Mouse (Mus musculus) cortical plate, adult 2 months (tissue): ENCODE results near the gene Slc39a13. TPM values are rescaled to one million over a fixed set of nuclear protein-coding genes. Genes with fewer than 3 reads are reported as not detected.
"Not testable (repeated sequence)": the region's sequence is repeated elsewhere in the genome, so short reads cannot be mapped to it uniquely, and the experiment has no call there.

ENCODE experiments used
- H3K27ac ChIP-seq: fragments of 200-500 bp; 2 replicates; pipeline ENCODE4 v1.5.1; 2012; ENCODE audit warnings: low read length, control low read depth, inconsistent platforms; ENCODE audit not compliant: insufficient read depth
- H3K4me1 ChIP-seq: fragments of 200-500 bp; 2 replicates; pipeline ENCODE4 v1.6.1; 2011; ENCODE audit warnings: low read length; ENCODE audit not compliant: control insufficient read depth, insufficient read depth
- H3K4me3 ChIP-seq: fragments of 200-500 bp; 2 replicates; pipeline ENCODE4 v1.5.1; 2011; ENCODE audit warnings: mild to moderate bottlenecking, low read length, control low read depth; ENCODE audit not compliant: insufficient read depth
- CTCF ChIP-seq: fragments of 200-500 bp; IDR thresholded peaks from 2 replicates; pipeline ENCODE4 v1.5.1; 2011; ENCODE audit warnings: mild to moderate bottlenecking, control low read depth, low read length; ENCODE audit not compliant: insufficient read depth; ENCODE audit errors: extremely low read depth
- POLR2A ChIP-seq: fragments of 200-500 bp; IDR thresholded peaks from 2 replicates; pipeline ENCODE4 v1.6.1; 2011; ENCODE audit warnings: mild to moderate bottlenecking, low read length, control low read depth; ENCODE audit not compliant: insufficient read depth; ENCODE audit errors: extremely low read depth
- polyA plus RNA-seq: library from polyadenylated mRNA; depleted of rRNA; stranded (reverse); fragments of >200 nt; gene quantifications from 2 replicates; pipeline ENCODE4 v1.2.3, GENCODE M21; 2012

The Slc39a13 gene
- polyA plus RNA-seq, 1 experiment: 51.3 TPM

GRCm38 (mm10) chr2:91053934-91054382 lies 16.3 kb downstream of the Slc39a13 start, which contains the start of gene Psmc3:
TSS of gene Psmc3 (plus strand) at chr2:91054009.
- H3K4me3 ChIP-seq: peak within 1 kb of the TSS; percentile 88
- H3K27ac ChIP-seq: peak within 1 kb of the TSS; percentile 89
- peaks cover 5% of the 10 kb centered on the region; the same call in 1 of the 2 replicates for H3K4me1 ChIP-seq
- peak; percentile 87 for TF ChIP-seq POLR2A
- TF ChIP-seq CTCF: no peak

GRCm38 (mm10) chr2:91053181-91053933 lies 16.9 kb downstream of the Slc39a13 start:
- Histone ChIP-seq H3K27ac (no peak overlapping the region), H3K4me3 (peak overlapping the region; percentile 88), H3K4me1 (peaks cover 5% of the 10 kb centered on the region; the same call in 1 of the 2 replicates)
- TF ChIP-seq CTCF: no peak
- no peak for TF ChIP-seq POLR2A

GRCm38 (mm10) chr2:91052752-91053151 lies 17.5 kb downstream of the Slc39a13 start:
- no peak for TF ChIP-seq CTCF
- no peak for TF ChIP-seq POLR2A
- H3K27ac ChIP-seq: no peak overlapping the region

GRCm38 (mm10) chr2:91051917-91052316 lies 18.3 kb downstream of the Slc39a13 start:
- TF ChIP-seq CTCF (no peak), POLR2A (no peak)
- Histone ChIP-seq H3K27ac (no peak overlapping the region), H3K4me3 (no peak overlapping the region), H3K4me1 (peaks cover 5% of the 10 kb centered on the region; the same call in 1 of the 2 replicates)

More at GRCm38 (mm10) chr2:91052752-91053151, 17.5 kb downstream of the Slc39a13 start:
- Histone ChIP-seq H3K4me3 (no peak overlapping the region), H3K4me1 (peaks cover 5% of the 10 kb centered on the region; the same call in 1 of the 2 replicates)

GRCm38 (mm10) chr2:91047359-91047758 lies 22.9 kb downstream of the Slc39a13 start:
- TF ChIP-seq CTCF: no peak
- no peak for TF ChIP-seq POLR2A
- H3K4me1 ChIP-seq: no peaks in the 10 kb centered on the region
- H3K27ac ChIP-seq: no peak overlapping the region
- no peak overlapping the region for H3K4me3 ChIP-seq

GRCm38 (mm10) chr2:91045805-91046204 lies 24.4 kb downstream of the Slc39a13 start:
- H3K27ac ChIP-seq, H3K4me3 ChIP-seq, H3K4me1 ChIP-seq: not testable (repeated sequence)

GRCm38 (mm10) chr2:91044727-91045126 lies 25.5 kb downstream of the Slc39a13 start:
- no peaks in the 10 kb centered on the region for H3K4me1 ChIP-seq
- no peak overlapping the region for H3K27ac ChIP-seq
- H3K4me3 ChIP-seq: no peak overlapping the region
- TF ChIP-seq CTCF (no peak), POLR2A (no peak)

- no peak overlapping the region for H3K27ac ChIP-seq
- no peak for TF ChIP-seq CTCF
- TF ChIP-seq POLR2A: no peak
Observed at GRCm38 (mm10) chr2:91042651-91043398, 27.4 kb downstream of the Slc39a13 start.

GRCm38 (mm10) chr2:91041786-91042185 lies 28.4 kb downstream of the Slc39a13 start:
- no peaks in the 10 kb centered on the region for H3K4me1 ChIP-seq
- TF ChIP-seq POLR2A: no peak
- no peak for TF ChIP-seq CTCF
- no peak overlapping the region for H3K27ac ChIP-seq
- H3K4me3 ChIP-seq: no peak overlapping the region

More at GRCm38 (mm10) chr2:91042651-91043398, 27.4 kb downstream of the Slc39a13 start:
- Histone ChIP-seq H3K4me3 (no peak overlapping the region), H3K4me1 (no peaks in the 10 kb centered on the region)

- H3K4me1 ChIP-seq: no peaks in the 10 kb centered on the region
- no peak within 1 kb of the TSS for H3K4me3 ChIP-seq
- no peak within 1 kb of the TSS for H3K27ac ChIP-seq
- TF ChIP-seq POLR2A (no peak), CTCF (no peak)
Observed at GRCm38 (mm10) chr2:91035385-91035784, 34.8 kb downstream of the Slc39a13 start, which contains the start of gene Rapsn. TSS of gene Rapsn (plus strand) at chr2:91035620.

- H3K4me1 ChIP-seq: no peaks in the 10 kb centered on the region
- TF ChIP-seq POLR2A: no peak
- no peak for TF ChIP-seq CTCF
- no peak overlapping the region for H3K4me3 ChIP-seq
- no peak overlapping the region for H3K27ac ChIP-seq
Observed at GRCm38 (mm10) chr2:91033000-91033399, 37.2 kb downstream of the Slc39a13 start.
